In the genomic region with DNA sequence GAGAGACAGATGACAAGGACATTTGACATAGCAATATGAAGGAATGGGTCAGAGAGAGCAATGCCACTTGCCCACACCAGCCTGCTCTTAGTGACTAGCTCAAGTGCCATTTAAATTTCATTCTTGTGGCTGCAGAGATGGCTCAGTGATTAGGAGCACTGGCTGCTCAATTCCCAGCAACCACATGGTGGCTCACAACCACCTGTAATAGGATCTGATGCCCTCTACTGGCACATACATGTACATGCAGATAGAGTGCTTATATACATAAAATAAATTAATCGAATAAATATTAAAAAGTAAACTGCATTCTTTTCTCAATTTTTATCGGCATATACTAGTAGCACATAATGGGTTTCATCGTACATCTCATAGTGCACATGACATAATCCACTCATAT, we compare ENCODE assay signal across 17 mouse cellular contexts.
DNase-seq lines count a peak whose midpoint lies in the region; ATAC-seq and TF ChIP-seq lines count a peak whose summit lies in the region.
"Had no signal": no experiment of that assay in that cellular context is flagged by ENCODE, and none has a peak within 500 bp of the region (broad histone marks: within the 10 kb centered on the region; RNA-seq: fewer than 3 reads in every experiment).

No protein-coding gene starts in this region.

- 93% methylated on average over 3 of the region's 3 CpGs for WGBS in kidney, postnatal 0 days

- no peak overlapping the region for H3K9ac ChIP-seq in kidney, postnatal 0 days (ENCODE audit: low read depth, low read length)
- H3K9ac ChIP-seq: heart, embryonic 13.5 days; hindbrain, embryonic 13.5 days had no signal

- no peaks in the 10 kb centered on the region for H3K4me1 ChIP-seq in kidney, postnatal 0 days (replicated peaks; ENCODE audit: insufficient read depth, low read length)
- H3K4me1 ChIP-seq in bone marrow macrophage, adult 2 months (ENCODE audit: control insufficient read depth, insufficient read depth, low read length), result no peaks in the 10 kb centered on the region
- H3K4me1 ChIP-seq: heart, embryonic 13.5 days; hindbrain, embryonic 13.5 days; megakaryocyte, embryonic 14.5 days had no signal

- no peak for TF ChIP-seq POLR2A in bone marrow macrophage, adult 2 months (IDR thresholded peaks at IDR 0.05; ENCODE audit: borderline replicate concordance, low read depth, low read length)

- no peaks in the 10 kb centered on the region for H3K27me3 ChIP-seq in kidney, postnatal 0 days (ENCODE audit: insufficient read depth, low read length)
- H3K27me3 ChIP-seq: heart, embryonic 13.5 days; hindbrain, embryonic 13.5 days; megakaryocyte, embryonic 14.5 days had no signal

- no peak overlapping the region for H3K4me2 ChIP-seq in kidney, postnatal 0 days (ENCODE audit: low read length)
- H3K4me2 ChIP-seq: heart, embryonic 13.5 days; hindbrain, embryonic 13.5 days had no signal

- ATAC-seq in kidney, postnatal 0 days (replicated peaks; ENCODE audit: low FRiP score, low read depth), result no peak
- ATAC-seq: activated CD4-positive, CD25-positive, alpha-beta regulatory T cell, adult 4 months; forebrain, embryonic 14.5 days had no signal

- no peak for DNase-seq in kidney, postnatal 0 days (ENCODE audit: low spot score)
- no peak for DNase-seq in kidney, postnatal 4 days
- DNase-seq in 3134 (ENCODE audit: extremely low read depth, insufficient read length, low spot score) (peak; percentile 15), A20 (ENCODE audit: low read depth, low spot score) (peak; percentile 36)
- DNase-seq in left cerebral cortex, adult 11 months (ENCODE audit: low spot score), result no peak
- no peak for DNase-seq in adrenal gland, postnatal 25 days
- DNase-seq: cerebellum, adult 11 months; gastrocnemius, postnatal 10 days; kidney, adult 8-10 months; thymus, adult 18-20 months had no signal

- no peaks in the 10 kb centered on the region for H3K9me3 ChIP-seq in kidney, postnatal 0 days (replicated peaks; ENCODE audit: low read length)
- H3K9me3 ChIP-seq: G1E; heart, embryonic 13.5 days; hindbrain, embryonic 13.5 days; megakaryocyte, embryonic 14.5 days had no signal

- no peak overlapping the region for H3K4me3 ChIP-seq in kidney, postnatal 0 days (replicated peaks; ENCODE audit: low read depth, low read length)
- H3K4me3 ChIP-seq in bone marrow macrophage, adult 2 months (ENCODE audit: insufficient read depth, low read length), result no peak overlapping the region
- H3K4me3 ChIP-seq: heart, embryonic 13.5 days; hindbrain, embryonic 13.5 days; megakaryocyte, embryonic 14.5 days had no signal

- TF ChIP-seq CTCF in kidney, postnatal 0 days (IDR thresholded peaks at IDR 0.05; ENCODE audit: low read depth), result peak; percentile 55
- peak; percentile 31; the same call in 1 of the 2 replicates for TF ChIP-seq CTCF in bone marrow macrophage, adult 2 months (IDR thresholded peaks at IDR 0.05; ENCODE audit: low read depth, low read length)

- H3K27ac ChIP-seq in kidney, postnatal 0 days, result no peak overlapping the region
- no peak overlapping the region for H3K27ac ChIP-seq in bone marrow macrophage, adult 2 months (ENCODE audit: insufficient read depth, low read depth, low read length)
- H3K27ac ChIP-seq: heart, embryonic 13.5 days; hindbrain, embryonic 13.5 days had no signal

- H3K36me3 ChIP-seq in kidney, postnatal 0 days (ENCODE audit: insufficient read depth, low read length), result no peaks in the 10 kb centered on the region
- H3K36me3 ChIP-seq: G1E; heart, embryonic 13.5 days; hindbrain, embryonic 13.5 days had no signal

Comparison
In these comparisons a context has a peak if more than half of its experiments do, and no peak if none do; other contexts are left out.
1. DNase-seq: peak in 3134 (single experiment) and A20 (single experiment); none in kidney, postnatal 0 days (single experiment), kidney, postnatal 4 days (0 of 2), left cerebral cortex, adult 11 months (single experiment) and adrenal gland, postnatal 25 days (single experiment).